Mouse (Mus musculus): ENCODE measurements around the gene Rbm26. TPM values are rescaled to one million over a fixed set of nuclear protein-coding genes. Genes with fewer than 3 reads are reported as not detected.

Gene Rbm26
- polyA plus RNA-seq, 1 experiment, result 2.0 TPM

DNA sequence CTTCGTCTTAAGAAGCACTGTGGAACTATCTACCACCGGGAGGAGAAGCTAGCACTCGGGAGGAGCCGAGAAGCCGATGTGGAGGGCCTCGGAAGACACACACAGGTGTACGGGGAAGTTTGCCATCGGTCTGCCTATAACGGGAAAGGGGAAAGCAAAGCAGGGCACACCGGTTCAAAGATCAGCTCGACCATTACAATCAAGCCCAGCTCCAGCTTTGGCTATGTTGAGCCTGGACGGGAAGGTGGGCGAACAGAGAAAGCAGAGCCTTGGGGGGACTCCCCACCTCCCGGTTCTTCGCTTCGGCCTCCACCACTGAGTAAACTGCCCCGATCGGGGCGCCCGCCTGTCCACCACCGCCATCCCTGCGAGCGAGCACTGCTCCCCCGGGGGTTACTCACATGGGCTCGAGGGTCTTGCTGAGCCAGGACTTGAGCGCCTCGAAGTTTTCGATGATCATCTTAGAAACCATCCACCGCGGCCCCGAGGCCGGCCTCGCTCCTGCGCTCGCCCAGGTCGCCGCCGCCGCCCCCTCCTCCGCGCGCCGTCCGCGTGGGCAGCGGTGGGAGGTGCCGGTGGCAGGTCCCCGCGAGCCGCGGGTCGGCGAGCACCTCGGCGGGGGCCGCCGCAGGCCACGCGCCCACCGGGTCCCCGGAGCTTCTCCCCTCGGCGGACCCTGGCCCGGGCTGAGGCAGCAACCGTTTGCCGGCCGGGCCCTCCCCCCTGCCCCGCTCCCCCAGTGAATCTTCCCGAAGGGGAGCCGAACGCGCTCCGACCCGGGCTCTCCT lies 552 bp downstream of the Rbm26 start:
- no peaks in the 10 kb centered on the region for H3K9me3 ChIP-seq
- H3K4me3 ChIP-seq (replicated peaks), result peak overlapping the region; percentile 97
- peaks cover 37% of the 10 kb centered on the region for H3K4me1 ChIP-seq
- H3K36me3 ChIP-seq (replicated peaks; ENCODE audit: low read length), result no peaks in the 10 kb centered on the region
- no peaks in the 10 kb centered on the region for H3K27me3 ChIP-seq (replicated peaks)
- TF ChIP-seq FLI1 (IDR thresholded peaks at IDR 0.05; ENCODE audit: low read length), result no peak
- TF ChIP-seq GATA1 (IDR thresholded peaks at IDR 0.05; ENCODE audit: borderline replicate concordance, low read length), result no peak

DNA sequence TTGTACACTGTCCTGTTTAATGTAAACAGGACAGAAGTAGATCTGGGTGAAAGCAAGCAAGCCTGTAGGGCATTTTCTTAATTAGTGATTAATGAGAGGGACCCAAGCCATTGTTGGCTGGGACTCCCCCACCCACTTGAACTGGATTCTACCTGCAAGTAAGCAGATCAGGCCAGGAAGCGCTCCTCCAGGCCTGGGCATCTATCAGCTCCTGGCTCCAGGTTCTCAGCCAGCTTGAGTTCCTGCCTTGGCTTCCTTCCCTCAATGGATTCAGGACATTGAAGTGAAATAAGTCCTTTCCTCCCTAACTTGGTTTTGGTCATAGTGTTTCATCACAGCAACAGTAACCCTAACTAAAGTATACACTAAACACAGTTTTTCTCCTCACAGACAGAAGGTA lies 9.9 kb downstream of the Rbm26 start:
- no peaks in the 10 kb centered on the region for H3K9me3 ChIP-seq
- H3K4me3 ChIP-seq (replicated peaks), result no peak overlapping the region
- H3K4me1 ChIP-seq, result peaks cover 40% of the 10 kb centered on the region
- H3K27me3 ChIP-seq (replicated peaks), result no peaks in the 10 kb centered on the region
- H3K36me3 ChIP-seq (replicated peaks; ENCODE audit: low read length), result peaks cover 2% of the 10 kb centered on the region
- TF ChIP-seq GATA1 (IDR thresholded peaks at IDR 0.05; ENCODE audit: borderline replicate concordance, low read length) (no peak), FLI1 (IDR thresholded peaks at IDR 0.05; ENCODE audit: low read length) (no peak)

DNA sequence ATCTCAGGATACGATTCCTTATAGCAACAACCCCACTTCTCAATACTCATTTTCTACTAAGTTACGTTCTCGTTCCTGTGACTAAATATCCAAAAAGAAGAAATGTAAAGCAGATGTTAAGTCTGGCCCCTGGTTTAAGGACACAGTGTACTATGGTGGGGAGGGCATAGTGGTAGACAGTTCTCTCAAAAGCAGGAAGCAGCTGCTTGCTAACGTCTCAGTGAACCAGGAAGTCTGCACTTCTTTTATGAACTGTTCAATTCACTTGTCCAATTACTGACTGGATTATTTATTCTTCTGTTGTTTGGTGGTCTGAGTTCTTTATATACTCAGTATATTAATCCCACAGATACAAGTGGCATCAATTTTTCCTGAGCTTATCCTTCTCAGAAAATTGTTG lies 12.3 kb downstream of the Rbm26 start:
- H3K36me3 ChIP-seq (replicated peaks; ENCODE audit: low read length), result peaks cover 6% of the 10 kb centered on the region
- peak overlapping the region; percentile 56 for H3K4me3 ChIP-seq (replicated peaks)
- H3K4me1 ChIP-seq, result peaks cover 49% of the 10 kb centered on the region
- H3K27me3 ChIP-seq (replicated peaks), result no peaks in the 10 kb centered on the region
- H3K9me3 ChIP-seq, result no peaks in the 10 kb centered on the region
- TF ChIP-seq GATA1 (IDR thresholded peaks at IDR 0.05; ENCODE audit: borderline replicate concordance, low read length) (no peak), FLI1 (IDR thresholded peaks at IDR 0.05; ENCODE audit: low read length) (no peak)

DNA sequence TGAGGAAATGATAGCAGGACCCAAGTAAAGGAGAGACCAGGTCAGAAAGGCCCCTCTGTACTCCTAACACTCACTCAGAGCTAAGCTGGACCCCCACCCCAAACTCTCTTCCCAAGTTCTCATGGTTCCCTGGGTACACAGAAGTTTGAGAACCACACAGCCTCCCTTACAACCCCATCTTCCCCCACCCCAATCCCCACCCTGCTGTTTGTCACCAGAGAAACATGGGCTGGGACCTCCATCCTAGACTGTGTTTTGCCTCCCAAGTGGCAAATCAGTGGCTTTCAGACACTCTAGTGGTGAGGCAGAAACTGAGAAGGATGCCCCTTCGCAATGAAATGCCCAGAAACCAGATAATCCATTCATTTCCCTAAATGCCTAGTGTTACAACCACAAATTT lies 15.8 kb downstream of the Rbm26 start:
- peaks cover 31% of the 10 kb centered on the region for H3K36me3 ChIP-seq (replicated peaks; ENCODE audit: low read length)
- H3K9me3 ChIP-seq, result no peaks in the 10 kb centered on the region
- TF ChIP-seq GATA1 (IDR thresholded peaks at IDR 0.05; ENCODE audit: borderline replicate concordance, low read length) (no peak), FLI1 (IDR thresholded peaks at IDR 0.05; ENCODE audit: low read length) (no peak)
- H3K27me3 ChIP-seq (replicated peaks), result no peaks in the 10 kb centered on the region
- peaks cover 39% of the 10 kb centered on the region for H3K4me1 ChIP-seq
- no peak overlapping the region for H3K4me3 ChIP-seq (replicated peaks)

DNA sequence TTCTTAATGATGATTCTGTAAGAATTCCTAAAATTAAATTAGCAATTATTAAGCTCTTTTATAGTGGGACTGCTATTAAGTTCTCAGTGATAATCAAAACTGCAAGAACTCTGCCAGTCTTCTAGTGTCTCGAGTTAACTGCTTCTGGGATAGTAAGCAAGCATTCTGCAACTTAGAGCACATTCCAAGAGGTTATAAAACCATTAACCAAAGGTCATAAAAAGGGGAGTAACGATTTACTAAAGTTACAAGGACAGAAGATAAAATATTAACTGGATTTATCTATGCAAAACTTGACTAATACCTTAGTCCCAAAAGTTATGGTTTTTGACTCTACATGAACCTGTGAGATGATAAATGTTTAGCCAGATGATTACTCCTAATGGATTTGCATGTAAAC lies 18.6 kb downstream of the Rbm26 start:
- H3K27me3 ChIP-seq (replicated peaks), result no peaks in the 10 kb centered on the region
- peaks cover 19% of the 10 kb centered on the region for H3K4me1 ChIP-seq
- H3K4me3 ChIP-seq (replicated peaks), result no peak overlapping the region
- peaks cover 56% of the 10 kb centered on the region for H3K36me3 ChIP-seq (replicated peaks; ENCODE audit: low read length)
- TF ChIP-seq FLI1 (IDR thresholded peaks at IDR 0.05; ENCODE audit: low read length), result no peak
- TF ChIP-seq GATA1 (IDR thresholded peaks at IDR 0.05; ENCODE audit: borderline replicate concordance, low read length), result no peak
- no peaks in the 10 kb centered on the region for H3K9me3 ChIP-seq

DNA sequence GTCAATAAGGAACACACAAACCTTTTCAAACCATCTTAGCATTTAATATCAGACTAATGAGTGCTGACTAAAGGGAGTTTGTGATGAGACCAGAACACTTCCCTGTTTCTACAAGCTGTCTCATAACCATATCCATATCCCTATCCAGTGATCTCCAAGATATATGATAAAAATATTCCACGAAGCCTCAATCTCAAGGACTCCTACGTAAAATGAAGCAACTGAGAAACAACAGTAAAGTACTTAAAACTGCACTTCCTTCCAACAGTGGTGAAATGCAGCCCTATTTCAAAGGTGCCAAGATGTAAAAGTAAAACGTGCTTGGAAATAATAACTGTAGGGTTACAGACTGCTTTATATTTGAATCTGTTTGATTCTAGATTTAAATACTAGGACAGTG lies 43.1 kb downstream of the Rbm26 start:
- TF ChIP-seq FLI1 (IDR thresholded peaks at IDR 0.05; ENCODE audit: low read length) (no peak), GATA1 (IDR thresholded peaks at IDR 0.05; ENCODE audit: borderline replicate concordance, low read length) (no peak)
- Histone ChIP-seq H3K9me3 (no peaks in the 10 kb centered on the region), H3K4me1 (no peaks in the 10 kb centered on the region), H3K36me3 (replicated peaks; ENCODE audit: low read length) (peaks cover 66% of the 10 kb centered on the region), H3K27me3 (replicated peaks) (no peaks in the 10 kb centered on the region), H3K4me3 (replicated peaks) (no peak overlapping the region)

DNA sequence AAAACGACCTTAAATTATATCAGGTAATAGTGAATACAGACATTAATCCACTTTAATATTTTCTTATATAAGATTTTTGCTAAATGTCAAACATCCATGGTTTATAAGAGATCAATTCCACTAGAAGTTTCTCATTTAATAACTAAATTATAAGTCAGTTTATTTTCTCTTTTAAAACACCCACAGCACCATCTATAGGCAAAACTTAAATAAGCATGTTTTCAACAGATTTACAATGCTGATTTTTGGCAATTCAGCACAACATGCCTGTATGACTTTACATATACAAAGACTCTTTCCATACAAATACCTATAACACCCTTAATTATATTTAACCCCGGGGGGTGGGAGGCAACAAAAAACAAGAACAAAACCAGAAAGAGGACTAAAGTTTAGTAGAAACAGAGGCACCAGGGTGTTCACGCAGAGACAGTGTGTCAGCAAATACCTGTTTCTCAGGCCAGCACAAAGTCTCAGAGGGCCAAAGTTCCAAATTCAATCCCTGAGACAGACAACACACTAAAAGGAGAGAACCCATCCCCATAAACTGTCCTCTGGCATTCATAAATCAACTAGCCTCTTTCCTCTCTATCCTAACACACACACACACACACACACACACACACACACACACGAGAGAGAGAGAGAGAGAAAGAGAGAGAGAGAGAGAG lies 49.3 kb downstream of the Rbm26 start:
- no peak overlapping the region for H3K4me3 ChIP-seq (replicated peaks)
- TF ChIP-seq GATA1 (IDR thresholded peaks at IDR 0.05; ENCODE audit: borderline replicate concordance, low read length) (no peak), FLI1 (IDR thresholded peaks at IDR 0.05; ENCODE audit: low read length) (no peak)
- no peaks in the 10 kb centered on the region for H3K9me3 ChIP-seq
- peaks cover 88% of the 10 kb centered on the region for H3K36me3 ChIP-seq (replicated peaks; ENCODE audit: low read length)
- no peaks in the 10 kb centered on the region for H3K4me1 ChIP-seq
- no peaks in the 10 kb centered on the region for H3K27me3 ChIP-seq (replicated peaks)

DNA sequence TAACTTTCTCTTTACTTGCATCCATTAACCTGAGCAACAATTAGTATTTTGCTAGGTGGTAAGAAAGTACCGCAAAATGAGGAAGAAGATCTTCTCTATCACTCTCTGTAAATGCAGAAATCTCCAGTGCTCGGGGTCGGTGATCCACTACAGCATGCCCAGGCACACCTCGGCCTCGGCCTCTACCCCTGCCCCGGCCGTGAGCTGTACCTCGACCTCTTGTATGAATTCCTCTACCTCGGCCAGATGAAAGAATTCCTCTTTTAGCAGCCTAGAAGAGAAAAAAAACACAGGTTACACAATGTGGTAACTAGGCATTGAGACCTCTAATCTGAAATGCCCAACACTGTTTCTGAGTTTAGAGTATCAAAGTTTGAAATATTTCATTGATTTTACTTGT lies 52.6 kb downstream of the Rbm26 start:
- H3K9me3 ChIP-seq, result no peaks in the 10 kb centered on the region
- no peak overlapping the region for H3K4me3 ChIP-seq (replicated peaks)
- peaks cover 89% of the 10 kb centered on the region for H3K36me3 ChIP-seq (replicated peaks; ENCODE audit: low read length)
- H3K4me1 ChIP-seq, result no peaks in the 10 kb centered on the region
- no peak for TF ChIP-seq GATA1 (IDR thresholded peaks at IDR 0.05; ENCODE audit: borderline replicate concordance, low read length)
- no peak for TF ChIP-seq FLI1 (IDR thresholded peaks at IDR 0.05; ENCODE audit: low read length)
- H3K27me3 ChIP-seq (replicated peaks), result no peaks in the 10 kb centered on the region

DNA sequence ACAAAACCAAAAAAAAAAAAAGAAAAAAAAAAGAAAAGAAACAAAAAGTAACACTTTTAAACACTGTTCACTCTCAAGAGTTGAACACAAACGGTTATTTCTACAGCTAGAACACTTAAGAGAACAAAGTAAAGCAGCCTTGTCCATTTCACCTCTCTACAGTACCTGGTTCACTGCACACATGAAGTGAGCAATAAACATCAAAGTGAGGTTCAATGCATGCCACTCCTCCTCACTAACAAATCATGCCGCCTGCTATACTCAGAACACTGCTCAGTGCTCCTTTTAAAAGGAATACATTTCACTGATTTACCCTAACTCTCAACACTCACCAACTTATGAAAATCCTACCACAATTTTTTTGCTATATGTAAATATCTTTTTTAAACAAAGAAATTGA lies 61.7 kb downstream of the Rbm26 start:
- Histone ChIP-seq H3K4me3 (replicated peaks) (no peak overlapping the region), H3K27me3 (replicated peaks) (no peaks in the 10 kb centered on the region), H3K9me3 (no peaks in the 10 kb centered on the region), H3K4me1 (no peaks in the 10 kb centered on the region), H3K36me3 (replicated peaks; ENCODE audit: low read length) (peaks cover 66% of the 10 kb centered on the region)
- no peak for TF ChIP-seq FLI1 (IDR thresholded peaks at IDR 0.05; ENCODE audit: low read length)

DNA sequence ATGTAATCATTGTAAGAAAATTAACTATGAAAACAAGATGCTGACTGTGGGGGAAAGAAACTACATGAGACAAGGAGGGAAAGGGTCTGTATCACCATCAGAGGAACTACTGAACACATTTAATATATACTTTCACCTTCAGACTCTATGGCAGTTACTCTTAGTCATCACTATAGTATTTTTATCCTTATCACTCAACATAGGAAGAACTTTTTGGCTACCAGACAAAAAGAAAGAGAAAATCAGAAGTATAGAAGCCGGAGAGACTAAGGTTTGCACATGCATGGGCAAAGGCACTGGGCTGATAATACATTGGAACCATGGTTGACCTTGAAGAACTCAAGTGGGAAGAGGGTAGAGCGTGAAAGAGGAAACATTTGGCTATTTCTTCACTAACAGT lies 70.9 kb downstream of the Rbm26 start:
- Histone ChIP-seq H3K9me3 (no peaks in the 10 kb centered on the region), H3K36me3 (replicated peaks; ENCODE audit: low read length) (peaks cover 46% of the 10 kb centered on the region), H3K4me1 (no peaks in the 10 kb centered on the region; the same call in 1 of the 2 replicates), H3K27me3 (replicated peaks) (no peaks in the 10 kb centered on the region), H3K4me3 (replicated peaks) (no peak overlapping the region)
- no peak for TF ChIP-seq FLI1 (IDR thresholded peaks at IDR 0.05; ENCODE audit: low read length)
- no peak for TF ChIP-seq GATA1 (IDR thresholded peaks at IDR 0.05; ENCODE audit: borderline replicate concordance, low read length)

All from megakaryocyte, embryonic 14.5 days (primary cell).